Mouse (Mus musculus) neural tube, embryonic 15.5 days (tissue): ENCODE measurements around the gene Negr1. TPM values are rescaled to one million over a fixed set of nuclear protein-coding genes. Genes with fewer than 3 reads are reported as not detected.

Experiments used
- ATAC-seq: fragments of 200-750 bp; cut with Nextera tagmentation; 2 replicates; pipeline ENCODE4 v1.8.0; 2017; ENCODE audit warnings: mild to moderate bottlenecking, moderate TSS enrichment, moderate library complexity; ENCODE audit not compliant: low FRiP score
- H3K27ac ChIP-seq: fragments of 300-500 bp; sonication (generic); replicated peaks from 2 replicates; pipeline ENCODE4 v1.5.1; 2015; ENCODE audit warnings: mild to moderate bottlenecking, inconsistent platforms
- H3K27me3 ChIP-seq: fragments of 300-500 bp; sonication (generic); replicated peaks from 2 replicates; pipeline ENCODE4 v1.6.1; 2015; ENCODE audit warnings: inconsistent platforms
- H3K36me3 ChIP-seq: fragments of 300-500 bp; sonication (generic); 2 replicates; pipeline ENCODE4 v1.6.1; 2015; ENCODE audit warnings: inconsistent platforms
- H3K4me1 ChIP-seq: fragments of 300-500 bp; sonication (generic); 2 replicates; pipeline ENCODE4 v1.6.1; 2015; ENCODE audit warnings: inconsistent platforms
- H3K4me2 ChIP-seq: fragments of 300-500 bp; sonication (generic); 2 replicates; pipeline ENCODE4 v1.6.1; 2015; ENCODE audit warnings: inconsistent platforms, mild to moderate bottlenecking, moderate library complexity
- H3K4me3 ChIP-seq: fragments of 300-500 bp; sonication (generic); replicated peaks from 2 replicates; pipeline ENCODE4 v1.5.1; 2015; ENCODE audit warnings: mild to moderate bottlenecking, inconsistent platforms
- H3K9ac ChIP-seq: fragments of 300-500 bp; sonication (generic); replicated peaks from 2 replicates; pipeline ENCODE4 v1.6.1; 2015; ENCODE audit warnings: mild to moderate bottlenecking, inconsistent platforms
- H3K9me3 ChIP-seq: fragments of 300-500 bp; sonication (generic); replicated peaks from 2 replicates; pipeline ENCODE4 v1.6.1; 2016; ENCODE audit warnings: inconsistent platforms
- WGBS: fragments of 180-500 bp; shearing (Covaris S2); methylation state at CpG from one replicate; pipeline ENCODE4 v1.1.7; 2015; ENCODE audit warnings: mixed read lengths; 5-methylcytosine and 5-hydroxymethylcytosine counted together
- polyA plus RNA-seq: library from polyadenylated mRNA; unstranded; fragments of >200 nt; fragmentation: Nextera tagmentation; extraction: Ambion mirVana; gene quantifications from 2 replicates; pipeline ENCODE4 v1.2.1, GENCODE M21; 2015

The Negr1 gene
- polyA plus RNA-seq, 1 experiment from 2014 or later: 48.6 TPM

DNA sequence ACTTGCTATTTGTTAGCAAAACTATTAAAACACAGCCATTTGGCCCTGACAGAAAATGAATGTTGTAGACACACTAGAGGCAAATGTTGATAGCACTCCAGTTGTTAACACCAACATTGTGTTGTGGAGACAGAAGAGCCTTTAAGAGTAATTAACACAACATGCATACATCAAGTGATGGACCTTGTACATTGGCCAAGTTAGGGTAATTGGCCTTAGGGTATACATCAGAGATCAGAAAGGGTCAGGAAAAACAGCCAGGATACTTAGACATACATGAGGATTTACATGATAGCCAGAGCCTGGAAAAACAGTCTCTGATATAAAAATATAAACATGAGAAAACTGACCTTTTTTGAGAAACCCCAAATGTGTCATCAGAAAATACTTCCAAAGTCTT, 255.3 kb downstream of the Negr1 start:
- no peak overlapping the region for H3K27ac ChIP-seq
- H3K9me3 ChIP-seq: no peaks in the 10 kb centered on the region
- no peaks in the 10 kb centered on the region for H3K36me3 ChIP-seq
- H3K9ac ChIP-seq: no peak overlapping the region
- no peaks in the 10 kb centered on the region for H3K27me3 ChIP-seq
- H3K4me3 ChIP-seq: no peak overlapping the region
- H3K4me2 ChIP-seq: no peak overlapping the region
- no peak for ATAC-seq
- 0 out of 2 replicates have a peak, but pooled peaks cover 5% of the 10 kb centered on the region for H3K4me1 ChIP-seq

DNA sequence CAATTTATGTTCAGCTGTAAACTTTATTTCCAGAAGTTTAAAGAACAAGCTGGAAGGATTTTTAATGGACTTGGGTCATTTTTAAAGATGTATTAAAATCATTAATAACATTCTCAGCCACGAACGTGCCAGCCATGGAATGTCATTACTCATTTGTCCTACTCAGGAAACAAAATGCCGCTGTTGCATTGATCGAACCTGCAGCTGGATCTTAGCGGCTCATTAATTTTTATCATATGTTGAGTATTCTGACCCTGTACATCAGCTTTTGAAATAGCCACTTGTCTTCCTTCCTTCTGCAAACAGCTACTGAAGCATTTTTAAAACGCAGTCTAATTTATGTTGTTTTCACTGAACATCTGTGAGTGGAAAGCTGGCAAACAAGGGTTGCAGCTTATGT, 255.9 kb downstream of the Negr1 start:
- 56% methylated on average over 6 of the region's 6 CpGs for WGBS

DNA sequence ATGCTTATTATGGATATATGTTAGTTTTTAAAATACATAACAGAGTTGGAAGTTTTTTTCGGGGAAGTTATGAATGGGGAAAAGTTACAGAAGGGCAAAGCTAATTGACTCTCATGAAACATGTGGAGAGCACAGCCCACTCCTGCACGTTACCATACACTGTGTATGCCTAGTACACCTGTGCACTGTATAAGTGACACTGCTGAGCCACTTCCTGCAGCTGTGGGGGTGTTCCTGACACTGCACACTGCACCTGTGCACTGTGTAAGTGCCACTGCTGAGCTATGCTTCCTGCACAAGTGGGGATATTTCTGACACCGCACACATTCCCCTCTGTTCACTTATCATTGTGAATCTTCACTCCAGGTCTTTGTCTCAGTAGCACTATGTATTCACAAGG, 261.4 kb downstream of the Negr1 start:
- Histone ChIP-seq H3K27ac (no peak overlapping the region), H3K9ac (no peak overlapping the region), H3K4me1 (0 out of 2 replicates have a peak, but pooled peaks cover under 1% of the 10 kb centered on the region), H3K4me2 (no peak overlapping the region), H3K4me3 (no peak overlapping the region), H3K36me3 (no peaks in the 10 kb centered on the region), H3K9me3 (no peaks in the 10 kb centered on the region), H3K27me3 (no peaks in the 10 kb centered on the region)
- no peak for ATAC-seq
- WGBS: 85% methylated on average over 3 of the region's 3 CpGs

More for the DNA sequence above, 255.9 kb downstream of the Negr1 start:
- no peaks in the 10 kb centered on the region for H3K9me3 ChIP-seq
- no peak overlapping the region for H3K27ac ChIP-seq
- no peak overlapping the region for H3K9ac ChIP-seq
- no peak for ATAC-seq
- H3K4me1 ChIP-seq: 0 out of 2 replicates have a peak, but pooled peaks cover 5% of the 10 kb centered on the region
- H3K27me3 ChIP-seq: no peaks in the 10 kb centered on the region
- H3K36me3 ChIP-seq: no peaks in the 10 kb centered on the region
- no peak overlapping the region for H3K4me3 ChIP-seq
- no peak overlapping the region for H3K4me2 ChIP-seq

DNA sequence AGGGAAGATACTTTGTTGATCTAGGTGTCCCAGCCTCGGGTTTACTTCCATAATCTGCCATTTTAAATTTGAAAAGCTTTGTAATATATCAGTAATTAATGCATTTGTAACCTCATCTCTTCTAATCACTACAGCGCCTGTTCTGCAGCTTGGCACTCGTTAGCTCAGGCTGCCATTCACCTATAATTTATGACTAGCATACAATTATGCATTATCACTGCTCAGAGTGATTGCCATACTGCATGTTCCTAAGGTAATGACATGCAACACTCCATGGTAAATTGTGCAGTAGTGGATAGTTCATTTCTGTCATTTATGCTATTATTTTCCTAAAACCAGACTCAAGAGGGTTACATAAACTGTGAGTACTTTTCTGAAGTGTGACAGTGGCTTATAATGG, 272.3 kb downstream of the Negr1 start:
- no peak overlapping the region for H3K9ac ChIP-seq
- H3K4me1 ChIP-seq: no peaks in the 10 kb centered on the region
- no peaks in the 10 kb centered on the region for H3K9me3 ChIP-seq
- ATAC-seq: no peak; the same call in 1 of the 2 replicates
- no peaks in the 10 kb centered on the region for H3K27me3 ChIP-seq
- no peak overlapping the region for H3K4me3 ChIP-seq
- H3K36me3 ChIP-seq: no peaks in the 10 kb centered on the region
- no peak overlapping the region for H3K4me2 ChIP-seq
- H3K27ac ChIP-seq: no peak overlapping the region
- WGBS: 43% methylated on average over 3 of the region's 3 CpGs

DNA sequence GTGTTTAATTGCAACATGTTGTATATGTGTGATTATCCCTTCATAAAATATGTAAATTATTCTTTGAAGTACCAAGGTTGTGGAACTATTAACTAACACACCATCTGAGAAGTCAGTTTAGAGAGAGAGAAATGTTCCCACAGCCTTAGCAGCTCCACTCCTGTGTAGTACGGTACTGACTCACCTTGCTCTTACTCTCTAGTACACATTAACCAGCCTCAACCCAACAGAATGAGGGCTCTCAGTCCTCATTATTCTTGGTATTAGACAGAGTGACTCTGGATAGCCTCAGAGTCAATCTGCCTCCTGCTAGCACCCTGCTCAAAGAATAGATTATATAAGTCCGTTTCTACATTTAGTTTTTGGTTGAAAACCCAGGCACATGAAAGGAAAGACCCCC, 277.0 kb downstream of the Negr1 start:
- H3K9me3 ChIP-seq: no peaks in the 10 kb centered on the region
- ATAC-seq: no peak
- H3K27me3 ChIP-seq: no peaks in the 10 kb centered on the region
- no peak overlapping the region for H3K9ac ChIP-seq
- H3K4me1 ChIP-seq: no peaks in the 10 kb centered on the region
- H3K27ac ChIP-seq: no peak overlapping the region
- WGBS: 75% methylated on average over 2 of the region's 2 CpGs
- no peak overlapping the region for H3K4me2 ChIP-seq
- H3K4me3 ChIP-seq: no peak overlapping the region
- H3K36me3 ChIP-seq: no peaks in the 10 kb centered on the region

DNA sequence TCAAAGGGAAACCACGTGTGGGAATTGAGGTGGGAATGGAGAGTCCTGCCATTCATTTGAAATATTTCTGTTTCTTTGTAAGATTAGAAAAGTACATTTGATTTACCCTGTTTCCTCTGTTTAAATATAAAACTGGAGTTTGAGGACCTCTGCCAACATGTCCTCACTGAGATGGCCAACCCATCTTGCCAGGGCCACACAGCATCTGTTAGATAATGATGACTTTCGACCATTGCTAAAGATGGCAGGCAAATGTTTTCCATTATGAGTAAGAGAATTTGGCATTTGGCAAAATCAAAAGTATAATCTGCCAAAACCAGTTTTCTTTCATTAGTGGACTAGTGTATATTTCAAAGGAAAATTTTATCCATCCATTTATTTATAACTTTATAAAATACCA, 286.8 kb downstream of the Negr1 start:
- Histone ChIP-seq H3K4me1 (no peaks in the 10 kb centered on the region), H3K27me3 (no peaks in the 10 kb centered on the region), H3K4me2 (no peak overlapping the region), H3K4me3 (no peak overlapping the region), H3K27ac (no peak overlapping the region), H3K9ac (no peak overlapping the region), H3K36me3 (no peaks in the 10 kb centered on the region), H3K9me3 (no peaks in the 10 kb centered on the region)
- no peak for ATAC-seq
- 91% methylated on average over 2 of the region's 2 CpGs for WGBS

DNA sequence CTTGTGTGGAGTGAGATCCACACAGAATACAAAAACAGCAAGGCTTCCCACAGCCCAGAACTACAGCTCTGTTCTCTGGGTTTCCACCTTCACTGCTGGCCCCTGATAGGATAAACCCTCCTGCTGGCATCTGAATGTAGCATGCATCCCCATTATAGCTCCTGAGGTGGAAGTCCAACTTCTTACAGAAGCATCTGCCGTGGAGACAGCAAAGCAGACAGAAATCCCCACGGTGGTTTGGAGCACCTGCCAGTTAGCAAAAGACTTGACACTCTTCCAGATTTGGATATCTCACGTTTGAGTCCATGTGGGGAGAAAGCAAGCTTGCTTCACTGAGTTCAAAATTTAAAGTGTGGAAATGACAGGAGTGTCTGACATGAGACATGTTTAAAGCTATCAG, 290.3 kb downstream of the Negr1 start:
- Histone ChIP-seq H3K4me3 (no peak overlapping the region), H3K4me1 (no peaks in the 10 kb centered on the region), H3K9me3 (no peaks in the 10 kb centered on the region), H3K4me2 (no peak overlapping the region), H3K36me3 (no peaks in the 10 kb centered on the region), H3K27ac (no peak overlapping the region), H3K9ac (no peak overlapping the region), H3K27me3 (no peaks in the 10 kb centered on the region)
- WGBS: 67% methylated on average over 3 of the region's 3 CpGs
- no peak for ATAC-seq

DNA sequence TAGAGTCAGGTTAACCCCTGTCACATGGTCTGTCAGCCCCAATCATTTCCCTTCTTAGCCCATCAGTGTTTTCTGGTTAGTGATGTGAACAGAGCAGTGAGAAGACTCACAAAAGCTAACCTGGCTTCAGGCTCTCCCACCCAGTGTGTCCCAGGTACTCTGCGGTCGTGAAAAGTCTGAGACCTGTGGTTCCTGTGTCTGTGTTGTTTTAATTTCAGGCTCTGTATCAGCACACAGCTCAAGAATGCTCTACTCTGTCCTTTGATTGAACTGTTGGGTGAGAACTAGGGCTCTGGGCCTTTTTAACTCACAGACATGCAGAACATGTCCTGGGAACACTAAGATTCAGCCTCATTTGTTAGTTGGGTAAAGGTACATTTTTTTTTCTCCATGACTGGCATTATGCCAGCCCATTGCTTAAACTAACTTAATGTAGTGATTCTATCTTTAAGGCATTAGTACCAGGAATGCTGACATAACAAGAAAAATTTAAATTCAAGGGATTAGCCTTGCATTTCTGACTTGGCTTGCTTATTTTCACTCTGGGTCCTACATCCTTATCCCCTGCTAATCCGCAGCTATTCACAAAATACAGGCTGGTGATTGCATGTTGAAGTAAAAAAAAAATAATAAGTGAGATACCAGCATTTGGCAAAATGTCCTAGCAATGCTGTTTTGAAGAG, 308.8 kb downstream of the Negr1 start:
- Histone ChIP-seq H3K9ac (no peak overlapping the region), H3K36me3 (no peaks in the 10 kb centered on the region), H3K27ac (no peak overlapping the region; the same call in 1 of the 2 replicates), H3K4me1 (peaks cover 19% of the 10 kb centered on the region), H3K4me3 (no peak overlapping the region), H3K27me3 (no peaks in the 10 kb centered on the region), H3K4me2 (no peak overlapping the region), H3K9me3 (no peaks in the 10 kb centered on the region)
- ATAC-seq: no peak
- 73% methylated on average over 3 of the region's 3 CpGs for WGBS

DNA sequence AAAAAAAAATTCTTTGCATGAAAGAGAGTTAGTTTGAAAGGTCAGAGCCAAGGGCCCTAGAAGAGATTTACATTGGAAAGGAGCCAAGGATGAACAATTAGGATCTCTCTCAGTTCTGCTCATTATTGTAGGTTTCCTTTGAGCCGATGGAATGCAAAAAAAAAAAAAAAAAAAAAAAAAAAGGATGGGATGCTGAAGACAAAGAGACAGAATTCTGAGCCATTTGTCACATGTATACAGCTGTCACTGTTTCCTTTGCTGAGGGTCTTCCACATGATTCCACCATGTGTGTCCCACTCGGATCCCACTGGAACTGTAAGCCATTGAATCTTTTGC, 309.3 kb downstream of the Negr1 start:
- Histone ChIP-seq H3K9ac (no peak overlapping the region), H3K27me3 (no peaks in the 10 kb centered on the region), H3K9me3 (no peaks in the 10 kb centered on the region), H3K4me3 (no peak overlapping the region), H3K4me2 (no peak overlapping the region), H3K4me1 (peaks cover 19% of the 10 kb centered on the region), H3K36me3 (no peaks in the 10 kb centered on the region), H3K27ac (no peak overlapping the region)
- ATAC-seq: no peak
- 5% methylated on average over 2 of the region's 2 CpGs for WGBS

DNA sequence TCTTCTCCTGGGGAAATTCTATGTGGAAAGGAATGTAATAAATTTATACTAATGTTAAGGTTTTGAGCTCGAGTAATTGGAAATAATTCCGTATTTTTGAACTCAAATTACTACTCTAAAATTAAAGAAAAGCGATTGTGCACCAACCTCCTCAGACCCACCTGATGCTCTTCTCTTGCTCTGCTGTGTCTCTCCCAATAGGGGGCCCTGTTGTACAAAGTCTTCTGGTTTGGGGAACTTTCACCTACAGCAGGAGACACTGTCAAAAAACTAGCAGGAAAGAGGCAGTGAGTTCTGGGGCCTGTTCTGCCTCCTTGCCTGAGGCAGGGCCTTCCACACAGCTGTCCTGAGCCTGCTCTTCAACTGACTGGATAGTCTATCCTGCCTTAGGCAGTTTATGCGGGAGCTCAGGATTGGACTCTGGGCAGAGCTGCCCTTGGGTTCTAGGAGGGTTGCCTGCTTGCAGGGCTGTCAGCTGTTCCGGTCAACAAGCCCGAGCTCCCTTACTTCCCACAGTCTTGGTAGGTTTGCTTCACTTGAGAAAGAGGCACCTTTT, 310.1 kb downstream of the Negr1 start:
- Histone ChIP-seq H3K27me3 (no peaks in the 10 kb centered on the region), H3K9me3 (no peaks in the 10 kb centered on the region), H3K27ac (no peak overlapping the region), H3K4me1 (peaks cover 19% of the 10 kb centered on the region), H3K36me3 (no peaks in the 10 kb centered on the region), H3K4me2 (no peak overlapping the region), H3K4me3 (no peak overlapping the region), H3K9ac (no peak overlapping the region)
- ATAC-seq: 0 out of 2 replicates have a peak, but pooled peaks have one; percentile 41
- 78% methylated on average over 6 of the region's 6 CpGs for WGBS

DNA sequence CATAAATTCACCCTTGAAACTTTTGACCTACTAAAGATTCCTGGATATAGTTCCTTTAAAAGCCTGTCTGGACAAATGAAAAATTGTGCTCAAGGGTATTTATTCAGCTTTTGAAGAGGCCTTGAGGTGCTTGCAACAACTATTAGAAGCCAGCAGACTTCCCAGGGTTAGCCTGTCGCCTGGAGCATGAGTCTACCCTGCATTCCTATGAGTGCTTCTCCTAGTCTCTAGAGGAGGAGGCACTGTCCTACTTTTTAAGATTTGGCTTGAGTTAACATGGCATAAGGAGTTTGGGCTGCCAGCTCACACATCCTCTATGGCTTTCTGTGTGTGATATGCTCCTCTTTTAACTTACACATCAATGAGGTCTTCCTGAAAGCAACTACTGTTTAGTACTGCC, 315.0 kb downstream of the Negr1 start:
- no peaks in the 10 kb centered on the region for H3K9me3 ChIP-seq
- no peak overlapping the region for H3K9ac ChIP-seq
- H3K4me1 ChIP-seq: peaks cover 8% of the 10 kb centered on the region; the same call in 1 of the 2 replicates
- H3K27ac ChIP-seq: no peak overlapping the region
- no peak overlapping the region for H3K4me2 ChIP-seq
- H3K27me3 ChIP-seq: no peaks in the 10 kb centered on the region
- ATAC-seq: no peak
- WGBS: 43% methylated on average over 1 of the region's 1 CpGs
- no peak overlapping the region for H3K4me3 ChIP-seq
- no peaks in the 10 kb centered on the region for H3K36me3 ChIP-seq

DNA sequence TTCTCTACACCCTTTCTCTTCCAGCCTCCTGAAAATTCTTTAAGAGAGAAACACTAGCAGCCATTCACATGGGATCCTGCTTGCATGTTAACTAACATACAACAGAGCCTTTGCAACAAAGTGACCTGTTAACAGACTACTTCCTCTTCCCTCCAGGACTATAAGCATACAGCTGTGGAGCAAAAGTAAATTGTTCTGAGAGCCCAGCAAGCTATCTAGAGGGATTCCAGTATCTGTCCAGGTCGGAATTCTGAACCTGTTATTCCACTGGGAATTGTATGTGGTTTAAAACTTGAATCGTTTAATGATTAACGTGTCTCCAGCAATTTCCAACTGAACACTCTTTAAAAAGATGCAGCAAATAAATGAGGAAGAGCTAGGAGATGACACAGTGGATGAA, 320.5 kb downstream of the Negr1 start:
- H3K4me1 ChIP-seq: no peaks in the 10 kb centered on the region
- WGBS: 87% methylated on average over 3 of the region's 3 CpGs
- H3K9me3 ChIP-seq: no peaks in the 10 kb centered on the region

More for the DNA sequence above, 320.5 kb downstream of the Negr1 start:
- no peak for ATAC-seq
- H3K4me2 ChIP-seq: no peak overlapping the region
- no peak overlapping the region for H3K4me3 ChIP-seq
- H3K27ac ChIP-seq: no peak overlapping the region
- no peaks in the 10 kb centered on the region for H3K27me3 ChIP-seq
- no peak overlapping the region for H3K9ac ChIP-seq
- no peaks in the 10 kb centered on the region for H3K36me3 ChIP-seq
